Mouse (Mus musculus) embryonic facial prominence, embryonic 14.5 days (tissue): Measurements from ENCODE around the gene Anapc5. TPM values are rescaled to one million over a fixed set of nuclear protein-coding genes. Genes with fewer than 3 reads are reported as not detected.

Experiments
- polyA plus RNA-seq: library from polyadenylated mRNA; unstranded; fragments of >200 nt; fragmentation: Nextera tagmentation; extraction: Ambion mirVana; gene quantifications from 2 replicates; pipeline ENCODE4 v1.2.1, GENCODE M21; 2014

Anapc5 gene
- polyA plus RNA-seq, 1 experiment from 2014 or later: 367 TPM

Other genes starting within 250 kb of the Anapc5 start
- 36.7 and 38.7 TPM in 2 replicates for gene Ift81, start 206.8 kb downstream of the Anapc5 start, polyA plus RNA-seq
- 2.1 and 2.3 TPM in 2 replicates for gene P2rx7, start 177.4 kb downstream of the Anapc5 start, polyA plus RNA-seq
- 20.1 and 22.2 TPM in 2 replicates for gene P2rx4, start 113.8 kb downstream of the Anapc5 start, polyA plus RNA-seq
- 27.7 and 28.4 TPM in 2 replicates for gene Camkk2, start 41.9 kb downstream of the Anapc5 start, polyA plus RNA-seq
- gene Rnf34, start 28.7 kb upstream of the Anapc5 start, polyA plus RNA-seq: 32.8 and 37.1 TPM in 2 replicates
- gene Kdm2b, start 168.5 kb upstream of the Anapc5 start, polyA plus RNA-seq: 30.1 and 31.0 TPM in 2 replicates
- 19.5 and 20.8 TPM in 2 replicates for gene Orai1, start 193.7 kb upstream of the Anapc5 start, polyA plus RNA-seq
- 0.34 and 3.6 TPM in 2 replicates for gene Morn3, start 225.7 kb upstream of the Anapc5 start, polyA plus RNA-seq
- 16.8 and 17.6 TPM in 2 replicates for gene Tmem120b, start 247.1 kb upstream of the Anapc5 start, polyA plus RNA-seq